Mouse (Mus musculus) regulatory T cell (primary cell): ENCODE results near the gene Dact2.

Experiments
- in situ Hi-C: fragments of 300-600 bp; cut with MboI, MseI; formaldehyde crosslinking; loops from one replicate; pipeline ENCODE4 v1.15.1; 2025; ENCODE audit warnings: high pct_unique_total_duplicates

Gene Dact2

GRCm38 (mm10) chr17:14175019-14175418 is 29.1 kb downstream of the Dact2 start:
- in situ Hi-C loops, result no loop called here

- in situ Hi-C loops, result no loop called here
Measured at GRCm38 (mm10) chr17:14174401-14174800, 29.7 kb downstream of the Dact2 start.

GRCm38 (mm10) chr17:14173459-14173858 is 30.6 kb downstream of the Dact2 start:
- in situ Hi-C loops, result no loop called here

- in situ Hi-C loops, result no loop called here
Measured at GRCm38 (mm10) chr17:14172731-14173130, 31.4 kb downstream of the Dact2 start.

- in situ Hi-C loops, result no loop called here
Measured at GRCm38 (mm10) chr17:14172184-14172583, 31.9 kb downstream of the Dact2 start.

- in situ Hi-C loops, result no loop called here
Measured at GRCm38 (mm10) chr17:14170961-14171479, 33.1 kb downstream of the Dact2 start.

GRCm38 (mm10) chr17:14169431-14169830 is 34.7 kb downstream of the Dact2 start:
- in situ Hi-C loops, result no loop called here

GRCm38 (mm10) chr17:14167594-14167993 is 36.5 kb downstream of the Dact2 start:
- in situ Hi-C loops, result no loop called here

- in situ Hi-C loops, result no loop called here
Measured at GRCm38 (mm10) chr17:14166746-14167432, 37.2 kb downstream of the Dact2 start.

- in situ Hi-C loops, result no loop called here
Measured at GRCm38 (mm10) chr17:14165934-14166610, 38.0 kb downstream of the Dact2 start.

- in situ Hi-C loops, result no loop called here
Measured at GRCm38 (mm10) chr17:14165332-14165876, 38.7 kb downstream of the Dact2 start.

GRCm38 (mm10) chr17:14160846-14161245 is 43.3 kb downstream of the Dact2 start:
- in situ Hi-C loops, result no loop called here

- in situ Hi-C loops, result no loop called here
Measured at GRCm38 (mm10) chr17:14157779-14158195, 46.3 kb downstream of the Dact2 start.
